Mouse (Mus musculus) mouse embryonic stem cell (cell line): ENCODE results near the gene Gm609.
"Not testable (repeated sequence)": the region's sequence is repeated elsewhere in the genome, so short reads cannot be mapped to it uniquely, and the experiment has no call there.

Experiments
- in situ Hi-C, 2 experiments: fragments of 300-500 bp; cut with MboI; formaldehyde crosslinking; loops; 1 replicate in 1 of 2; 3 replicates in 1 of 2; pipeline ENCODE4 v1.14.3; 2019 to 2020; ENCODE audit warnings: low sequenced_read_pairs in 2 of 2, low pct_unique_long_range_greater_than_20kb in 1 of 2, mixed read lengths in 1 of 2; ENCODE audit not compliant: unreplicated experiment in 1 of 2

The Gm609 gene

GRCm38 (mm10) chr16:45492927-45493326 lies at the start of gene Gm609:
TSS of gene Gm609 (minus strand) at chr16:45492969.
- in situ Hi-C loops: no loop called here

- in situ Hi-C loops: no loop called here
Observed at GRCm38 (mm10) chr16:45542108-45542507, 49.3 kb upstream of the Gm609 start.

- in situ Hi-C loops: not testable (repeated sequence)
Observed at GRCm38 (mm10) chr16:45538342-45538741, 45.6 kb upstream of the Gm609 start.

- in situ Hi-C loops: no loop called here
Observed at GRCm38 (mm10) chr16:45535009-45535408, 42.2 kb upstream of the Gm609 start, which contains the start of gene Slc9c1. TSS of gene Slc9c1 (plus strand) at chr16:45535309.

GRCm38 (mm10) chr16:45531950-45532349 lies 39.2 kb upstream of the Gm609 start, which contains the start of gene Gm17783:
TSS of gene Gm17783 (minus strand) at chr16:45532050.
- in situ Hi-C loops: no loop called here

- in situ Hi-C loops: no loop called here
Observed at GRCm38 (mm10) chr16:45525551-45525950, 32.8 kb upstream of the Gm609 start.

GRCm38 (mm10) chr16:45495326-45495725 lies 2.6 kb upstream of the Gm609 start:
- in situ Hi-C loops: no loop called here

GRCm38 (mm10) chr16:45476991-45477390 lies 15.8 kb downstream of the Gm609 start:
- in situ Hi-C loops: no loop called here

- in situ Hi-C loops: not testable (repeated sequence)
Observed at GRCm38 (mm10) chr16:45471836-45472235, 20.9 kb downstream of the Gm609 start.

GRCm38 (mm10) chr16:45454762-45455161 lies 38.0 kb downstream of the Gm609 start:
- in situ Hi-C loops: no loop called here

GRCm38 (mm10) chr16:45437230-45437739 lies 55.5 kb downstream of the Gm609 start:
- in situ Hi-C loops: no loop called here

GRCm38 (mm10) chr16:45435591-45435990 lies 57.2 kb downstream of the Gm609 start:
- in situ Hi-C loops: no loop called here

GRCm38 (mm10) chr16:45427651-45428050 lies 65.1 kb downstream of the Gm609 start:
- in situ Hi-C loops: no loop called here

- in situ Hi-C loops: loop anchor here in 1 of 2 experiments (25.0 kb wide), 1 partner anchor 226 kb away; no protein-coding TSS in a partner anchor
Observed at GRCm38 (mm10) chr16:45413497-45413896, 79.3 kb downstream of the Gm609 start.

- in situ Hi-C loops: loop anchor here in 1 of 2 experiments (5.0 to 25.0 kb wide), 2 partner anchors 77 to 222 kb away; no protein-coding TSS in a partner anchor
Observed at GRCm38 (mm10) chr16:45409064-45409446, 83.7 kb downstream of the Gm609 start.

GRCm38 (mm10) chr16:45408425-45409063 lies 84.2 kb downstream of the Gm609 start, which contains the start of gene Cd200:
TSS of gene Cd200 (minus strand) at chr16:45409053.
- in situ Hi-C loops: loop anchor here in 1 of 2 experiments (5.0 to 25.0 kb wide), 2 partner anchors 76 to 221 kb away; no protein-coding TSS in a partner anchor

GRCm38 (mm10) chr16:45407645-45408400 lies 84.9 kb downstream of the Gm609 start:
- in situ Hi-C loops: loop anchor here in 1 of 2 experiments (5.0 to 25.0 kb wide), 2 partner anchors 76 to 221 kb away; no protein-coding TSS in a partner anchor

GRCm38 (mm10) chr16:45407091-45407490 lies 85.7 kb downstream of the Gm609 start:
- in situ Hi-C loops: loop anchor here in 1 of 2 experiments (5.0 to 25.0 kb wide), 2 partner anchors 75 to 220 kb away; no protein-coding TSS in a partner anchor

GRCm38 (mm10) chr16:45402951-45403350 lies 89.8 kb downstream of the Gm609 start:
- in situ Hi-C loops: loop anchor here in 1 of 2 experiments (25.0 kb wide), 1 partner anchor 216 kb away; no protein-coding TSS in a partner anchor
